Mouse (Mus musculus): ENCODE data around the gene Pik3c2g.

- no peak for TF ChIP-seq POLR2A (IDR thresholded peaks at IDR 0.05; ENCODE audit: low read depth, low read length)
- TF ChIP-seq CTCF (IDR thresholded peaks at IDR 0.05; ENCODE audit: extremely low read depth, insufficient read depth, insufficient read length, insufficient replicate concordance), result no peak
Measured at GRCm38 (mm10) chr6:139789479-139789878, 202.5 kb downstream of the Pik3c2g start.

All from spleen, adult 2 months (tissue).